Mouse (Mus musculus) large intestine, adult 2 months (tissue): ENCODE results near the gene Trim31. TPM values are rescaled to one million over a fixed set of nuclear protein-coding genes. Genes with fewer than 3 reads are reported as not detected.

Experiments
- DNase-seq: peaks from one replicate; pipeline ENCODE4 v3.0.0-alpha.2; 2012; ENCODE audit warnings: low read depth, low spot score
- WGBS: fragments of 180-500 bp; shearing (Covaris S2); methylation state at CpG from one replicate; pipeline ENCODE4 v1.1.7; 2018; 5-methylcytosine and 5-hydroxymethylcytosine counted together
- polyA plus RNA-seq: library from polyadenylated mRNA; depleted of rRNA; stranded (reverse); fragments of >200 nt; gene quantifications from 2 replicates; pipeline ENCODE4 v1.2.3, GENCODE M21; 2012; rRNA removed

The Trim31 gene
- polyA plus RNA-seq, 1 experiment = 45.9 TPM

DNA sequence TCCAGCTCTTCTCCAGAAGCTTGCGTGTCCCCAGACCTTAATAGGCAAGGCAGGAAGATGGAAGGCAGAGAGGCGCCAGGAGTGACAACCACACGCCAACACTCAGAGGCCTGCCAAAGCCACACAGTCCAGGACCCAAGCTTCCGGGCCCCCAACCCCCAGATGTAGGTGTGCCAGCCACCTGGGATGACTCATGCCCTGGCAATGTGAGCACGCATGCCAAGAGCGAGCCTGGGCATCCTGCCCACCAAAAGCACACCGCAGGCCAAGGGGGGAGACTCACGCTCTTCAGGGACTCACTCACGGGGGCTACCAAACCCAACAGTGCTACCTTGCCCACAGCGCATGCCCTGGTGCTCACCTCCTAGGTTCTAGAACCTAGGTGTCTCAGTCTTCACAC, 44.5 kb downstream of the Trim31 start:
- DNase-seq = no peak
- WGBS = 17% methylated on average over 10 of the region's 10 CpGs

DNA sequence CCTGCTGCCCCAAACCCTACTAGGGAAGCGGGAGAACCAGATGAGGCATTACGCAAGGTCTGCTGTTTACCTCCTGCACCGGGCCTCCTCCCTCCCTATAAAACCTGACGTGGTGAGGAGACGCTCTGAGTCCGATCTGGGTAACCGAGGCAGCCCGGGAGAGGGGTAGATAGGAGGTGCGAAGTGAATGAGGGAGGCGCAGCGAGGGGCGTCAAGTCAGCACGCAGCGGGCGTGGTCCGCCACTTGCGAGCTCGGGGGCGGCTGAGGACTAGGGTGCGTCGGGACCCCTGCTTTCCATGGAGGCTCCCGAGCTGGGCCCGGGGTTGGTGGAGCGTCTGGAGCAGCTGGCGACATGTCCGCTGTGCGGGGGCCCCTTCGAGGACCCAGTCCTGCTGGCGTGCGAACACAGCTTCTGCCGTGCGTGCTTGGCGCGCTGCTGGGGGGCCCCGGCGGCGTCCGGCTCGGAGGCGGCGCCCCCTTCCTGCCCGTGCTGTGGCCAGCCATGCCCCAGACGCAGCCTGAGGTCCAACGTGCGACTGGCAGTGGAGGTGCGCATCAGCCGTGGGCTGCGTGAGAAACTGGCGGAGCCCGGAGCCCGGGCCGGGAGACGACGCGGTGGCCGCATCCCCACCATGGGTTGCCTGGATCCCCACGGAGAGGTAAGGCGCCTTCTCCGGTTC, 45.0 kb downstream of the Trim31 start, which contains the start of gene Rnf39:
Gene Rnf39, plus strand, starts transcription at position 128 of the 681 bp plus-strand sequence.
- peak; percentile 77 for DNase-seq
- 2% methylated on average over 59 of the region's 59 CpGs for WGBS

DNA sequence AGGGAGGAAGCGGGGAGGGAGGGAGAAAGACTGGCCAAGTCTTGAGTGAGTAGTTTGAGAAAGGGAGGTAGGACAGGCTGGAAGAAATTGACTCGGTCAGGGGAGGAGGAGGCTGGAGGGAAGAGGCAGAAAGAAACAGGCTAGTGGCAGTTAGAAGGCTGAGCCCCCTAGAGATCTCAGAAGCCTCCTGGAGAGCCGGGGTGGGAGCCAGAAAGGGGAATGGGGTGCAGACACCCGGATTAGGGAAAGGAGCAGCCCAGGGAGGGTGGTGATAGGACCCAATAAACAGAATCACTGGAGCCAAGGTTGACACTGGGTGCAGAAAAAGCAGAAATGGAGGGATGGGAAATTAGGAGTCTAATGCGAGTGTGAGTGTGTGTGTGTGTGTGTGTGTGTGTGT, 45.8 kb downstream of the Trim31 start:
- WGBS = 41% methylated on average over 5 of the region's 5 CpGs

DNA sequence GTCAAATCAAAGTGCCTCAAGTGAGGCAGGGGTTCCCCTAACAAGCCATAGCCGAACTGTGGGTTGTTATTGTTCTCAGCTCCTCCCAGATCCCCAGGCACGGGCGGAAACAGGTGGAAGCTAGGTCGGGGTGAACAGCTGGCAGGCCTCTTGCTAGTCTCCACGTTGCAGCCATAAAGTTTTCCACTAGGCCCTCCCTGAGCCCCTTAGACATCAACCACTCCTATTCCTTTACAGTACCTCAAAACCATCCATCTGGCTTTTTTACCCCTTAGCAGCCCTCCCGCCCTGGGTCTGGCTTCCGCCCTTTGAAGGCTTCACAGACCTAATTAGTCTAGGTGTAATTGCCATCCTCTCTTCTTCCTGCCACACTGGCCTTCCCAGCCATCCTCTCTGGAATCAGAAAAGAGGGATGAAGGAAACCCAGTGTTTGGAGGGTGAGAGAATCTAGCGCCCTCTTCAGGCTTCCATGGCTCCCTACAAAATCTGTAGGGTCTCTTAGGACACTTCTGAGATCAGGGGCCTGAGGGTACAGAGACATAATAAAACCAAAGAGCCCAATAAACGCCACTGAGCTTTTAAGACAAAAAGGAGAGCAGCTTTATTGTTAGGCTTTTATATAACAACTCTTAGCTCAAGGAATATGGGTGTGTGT, 46.3 kb downstream of the Trim31 start:
- DNase-seq = no peak
- 27% methylated on average over 9 of the region's 9 CpGs for WGBS

More for the DNA sequence above, 45.8 kb downstream of the Trim31 start:
- no peak for DNase-seq

DNA sequence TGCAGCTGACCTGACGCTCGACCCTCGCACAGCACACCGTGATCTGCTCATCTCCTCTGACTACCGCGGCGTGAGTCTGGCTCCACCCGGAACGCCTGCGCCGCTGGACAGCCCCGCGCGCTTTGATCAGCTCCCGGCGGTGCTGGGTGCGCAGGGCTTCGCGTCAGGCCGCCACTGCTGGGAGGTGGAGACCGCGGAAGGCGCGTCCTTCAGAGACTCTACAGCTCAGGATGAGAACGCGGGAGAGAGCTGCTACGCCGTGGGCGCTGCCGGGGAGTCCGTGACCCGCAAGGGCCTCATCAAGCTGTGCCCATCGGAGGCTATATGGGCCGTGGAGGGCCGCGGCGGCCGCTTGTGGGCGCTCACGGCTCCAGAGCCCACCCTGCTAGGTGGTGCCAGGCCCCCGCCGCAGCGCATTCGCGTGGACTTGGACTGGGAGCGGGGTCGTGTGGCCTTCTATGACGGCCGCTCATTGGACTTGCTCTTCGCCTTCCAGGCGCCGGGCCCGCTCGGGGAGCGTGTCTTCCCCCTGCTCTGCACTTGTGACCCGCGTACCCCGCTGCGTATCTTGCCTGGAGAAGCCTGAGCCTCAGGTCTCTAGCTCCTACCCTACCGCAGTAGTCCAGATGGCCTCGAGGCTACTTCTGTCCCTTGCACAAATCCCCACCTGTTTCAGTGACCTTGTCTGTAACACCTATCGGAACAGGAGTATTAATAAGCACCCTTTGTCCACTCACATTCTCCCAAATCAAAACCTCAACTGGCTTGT, 49.3 kb downstream of the Trim31 start:
- WGBS = 4% methylated on average over 62 of the region's 62 CpGs
- no peak for DNase-seq

DNA sequence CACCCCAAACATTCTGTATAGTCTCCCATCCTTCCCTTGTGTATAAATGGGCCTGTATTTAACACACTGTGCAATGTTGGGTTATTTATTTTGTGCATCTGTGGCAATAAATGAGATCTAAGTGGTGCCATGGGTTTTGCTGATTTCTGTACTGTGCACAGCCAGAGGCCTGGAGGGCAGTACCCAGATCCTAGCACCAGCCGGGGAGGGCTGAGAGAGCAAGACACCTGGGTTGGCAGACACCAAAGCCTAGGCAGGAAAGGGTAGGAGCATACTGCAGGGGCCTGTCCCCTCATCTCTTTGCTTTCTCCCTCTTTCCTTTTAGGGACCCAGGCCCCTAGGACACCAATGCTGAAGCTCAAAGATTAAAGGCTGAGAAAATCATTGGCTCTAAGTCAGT, 50.4 kb downstream of the Trim31 start:
- WGBS = 97% methylated on average over 1 of the region's 1 CpGs
- no peak for DNase-seq

DNA sequence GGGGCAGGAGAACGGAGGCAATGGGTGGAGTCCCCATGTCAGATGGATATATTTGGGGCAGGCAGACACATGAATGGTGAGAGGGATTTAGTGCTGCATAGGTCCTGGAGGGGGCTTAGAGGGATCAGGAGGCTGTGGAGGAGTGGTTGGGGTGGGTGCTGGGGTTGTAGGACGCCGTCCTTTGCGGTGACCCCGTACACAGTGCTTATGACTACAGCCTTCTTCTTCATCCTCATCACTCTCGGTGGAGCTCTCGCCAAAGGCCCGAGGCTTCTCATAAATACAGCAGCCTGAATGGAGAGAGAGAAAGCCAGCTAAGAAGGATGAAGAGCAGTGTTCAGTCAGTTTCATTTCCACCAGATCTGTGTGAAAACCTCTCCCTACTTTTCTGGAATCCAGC, 51.3 kb downstream of the Trim31 start:
- 97% methylated on average over 8 of the region's 8 CpGs for WGBS
- DNase-seq = no peak

DNA sequence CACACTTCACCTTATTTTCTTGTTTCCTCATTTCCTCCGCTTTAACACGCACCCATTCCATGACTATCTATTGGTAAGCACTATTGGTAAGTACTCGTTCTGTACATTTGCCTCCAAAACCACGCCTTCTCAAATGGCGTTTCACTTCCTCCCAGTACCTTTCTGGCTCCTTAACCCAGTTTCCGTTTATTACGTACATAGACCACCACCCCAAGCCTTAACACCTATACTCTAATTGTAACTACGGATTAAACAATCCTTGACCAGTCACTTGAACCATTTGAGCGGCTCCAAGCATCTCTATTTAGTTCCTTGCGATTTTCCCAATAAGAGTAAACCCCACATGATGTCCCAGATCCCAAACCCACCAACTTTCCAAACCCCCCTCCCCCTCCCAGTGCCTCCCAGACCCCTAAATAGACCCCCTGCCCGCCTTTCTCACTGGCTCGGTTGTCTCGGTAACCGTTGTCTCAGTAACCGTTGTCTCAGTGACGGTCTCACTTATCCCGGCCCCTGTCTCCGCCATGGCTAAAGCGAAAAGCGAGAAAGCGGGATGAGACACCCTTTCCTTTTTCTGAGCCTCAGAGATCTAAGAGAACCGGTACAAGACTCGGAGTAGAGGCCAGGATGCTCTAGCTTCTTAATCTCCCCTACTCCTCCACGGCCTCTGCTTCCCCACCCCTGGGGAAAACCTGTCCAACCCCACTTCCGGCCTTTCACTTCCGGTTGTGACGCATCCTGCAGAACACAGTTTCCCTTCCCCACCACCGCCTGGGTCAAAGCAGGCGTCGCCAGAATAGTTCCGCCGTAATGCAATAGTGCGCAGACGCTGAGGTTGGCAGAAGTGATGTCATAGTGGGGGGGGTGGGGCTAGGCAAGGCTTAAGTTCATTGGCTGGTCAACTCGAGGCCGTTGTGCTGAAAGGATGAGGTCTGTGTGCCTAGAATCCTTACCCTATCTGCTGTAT, 53.3 kb downstream of the Trim31 start, which contains the start of gene Ppp1r11:
Gene Ppp1r11, minus strand, starts transcription at position 761 of the 967 bp plus-strand sequence.
- 1% methylated on average over 36 of the region's 36 CpGs for WGBS
- peak; percentile 99 for DNase-seq

DNA sequence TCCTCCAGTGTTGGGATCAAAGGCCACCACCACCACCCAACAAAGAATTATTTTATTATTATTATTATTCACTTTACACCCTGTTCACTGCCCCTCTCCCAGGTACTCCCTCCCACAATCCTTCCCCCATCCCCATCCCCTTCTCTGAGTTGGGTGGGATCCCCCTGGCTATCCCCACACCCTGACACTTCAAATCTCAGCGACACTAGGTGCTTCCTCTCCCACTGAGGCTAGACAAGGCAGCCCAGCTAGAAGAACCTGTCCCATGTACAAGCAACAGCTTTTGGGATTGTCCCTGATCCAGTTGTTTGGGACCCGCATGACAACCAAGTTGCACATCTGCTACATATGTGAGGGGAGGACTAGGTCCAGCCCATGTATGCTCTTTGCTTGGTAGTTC, 54.7 kb downstream of the Trim31 start:
- no peak for DNase-seq
- WGBS = 91% methylated on average over 2 of the region's 2 CpGs

DNA sequence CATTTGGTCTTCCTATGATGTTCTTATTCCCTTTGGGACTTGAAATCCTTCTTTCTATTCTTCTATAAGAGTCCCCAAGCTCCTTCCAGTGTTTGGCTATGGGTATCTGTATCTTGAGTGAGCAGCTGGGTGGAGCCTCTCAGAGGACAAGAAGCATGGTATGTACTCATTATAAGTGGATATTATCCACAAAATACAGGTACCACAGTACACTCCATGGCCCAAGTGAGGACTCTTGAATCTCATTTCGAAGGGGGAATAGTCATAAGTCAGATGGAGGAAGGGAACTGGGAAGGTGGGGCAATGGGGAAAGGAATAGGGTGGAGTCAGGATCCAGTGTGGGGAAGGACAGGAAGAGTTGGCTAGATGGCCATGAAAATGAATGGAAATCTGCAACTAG, 55.1 kb downstream of the Trim31 start:
- no peak for DNase-seq
- WGBS = 82% methylated on average over 1 of the region's 1 CpGs

DNA sequence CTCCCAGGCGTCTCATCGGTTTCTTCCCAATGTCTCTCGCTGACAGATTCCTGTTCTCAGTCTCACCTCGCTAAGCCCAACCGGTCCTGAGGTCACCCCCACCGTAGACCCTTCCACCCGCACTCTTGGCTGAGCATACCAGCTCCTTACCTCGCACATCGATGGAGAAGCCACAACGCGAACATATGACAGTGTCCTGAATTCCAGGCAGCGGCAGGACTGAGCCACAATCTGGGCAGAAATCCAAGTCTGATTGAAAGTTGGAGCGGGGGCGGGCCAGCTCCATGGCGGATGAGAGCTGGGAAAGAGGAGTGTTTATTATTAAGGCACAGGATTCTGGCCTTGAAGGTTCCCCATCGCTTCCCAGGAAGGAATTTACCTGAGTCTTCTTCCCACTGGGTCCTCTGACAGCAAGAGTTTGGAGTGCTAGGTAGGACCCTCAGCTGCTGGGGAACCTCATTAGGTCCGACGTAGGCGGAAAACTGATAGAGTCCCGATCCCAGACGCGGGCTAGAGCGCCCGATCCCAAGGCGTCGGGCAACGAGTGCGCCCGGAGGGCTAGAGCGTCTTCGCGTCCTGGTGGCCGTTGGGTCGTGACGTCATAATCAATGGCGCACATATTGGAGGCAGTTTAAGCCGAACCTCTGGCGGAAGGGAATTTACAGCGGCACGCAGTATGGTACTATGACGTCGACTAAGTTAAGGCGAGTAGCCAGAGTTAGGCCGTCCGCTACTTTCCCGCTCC, 60.3 kb downstream of the Trim31 start, which contains the start of the genes Znrd1 and Znrd1as:
Gene Znrd1, minus strand, starts transcription at position 561 of the 745 bp plus-strand sequence.
Gene Znrd1as, plus strand, starts transcription at position 594 of the 745 bp plus-strand sequence.
- under 1% methylated on average over 46 of the region's 46 CpGs for WGBS
- DNase-seq = peak; percentile 94

DNA sequence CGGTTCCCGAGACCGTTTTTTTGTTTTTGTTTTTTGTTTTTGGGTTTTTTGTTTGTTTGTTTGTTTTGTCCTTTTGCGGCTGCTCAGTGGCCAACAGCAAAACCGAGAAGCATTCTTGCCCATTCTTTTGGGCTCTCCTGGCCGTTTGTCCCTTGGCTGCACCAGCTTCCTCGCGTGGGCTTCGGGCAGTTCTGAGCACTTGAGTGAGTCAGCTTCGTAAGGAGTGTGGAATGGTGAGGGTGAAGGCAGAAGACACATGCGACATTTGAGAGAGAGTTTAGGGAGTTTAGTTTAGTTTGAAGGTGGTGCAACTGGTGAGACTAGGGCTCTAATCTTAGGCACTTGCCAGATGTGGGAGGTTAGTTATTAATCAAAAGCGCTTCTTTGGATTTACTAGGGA, 61.0 kb downstream of the Trim31 start:
- WGBS = 11% methylated on average over 12 of the region's 12 CpGs
- DNase-seq = no peak

Other genes starting within 250 kb of the Trim31 start
- not detected in 2 replicates for gene H2-M1, start 225.9 kb upstream of the Trim31 start, polyA plus RNA-seq
- gene H2-M10.5, start 125.2 kb upstream of the Trim31 start, polyA plus RNA-seq = not detected in 2 replicates
- not detected in 2 replicates for gene H2-M10.6, start 85.9 kb upstream of the Trim31 start, polyA plus RNA-seq
- gene Trim26, start 61.0 kb upstream of the Trim31 start, polyA plus RNA-seq = 36.3 and 48.6 TPM in 2 replicates
- 49.0 and 59.4 TPM in 2 replicates for gene Trim15, start 30.9 kb upstream of the Trim31 start, polyA plus RNA-seq
- gene Trim10, start 28.5 kb upstream of the Trim31 start, polyA plus RNA-seq = 0.12 and 0.24 TPM in 2 replicates
- 65.2 and 73.9 TPM in 2 replicates for gene Trim40, start 8.0 kb upstream of the Trim31 start, polyA plus RNA-seq
- 4.7 and 4.8 TPM in 2 replicates for gene Rnf39, start 44.8 kb downstream of the Trim31 start, polyA plus RNA-seq
- 46.0 and 54.1 TPM in 2 replicates for gene Ppp1r11, start 53.6 kb downstream of the Trim31 start, polyA plus RNA-seq
- 36.9 and 49.6 TPM in 2 replicates for gene Znrd1, start 60.4 kb downstream of the Trim31 start, polyA plus RNA-seq
- gene Znrd1as, start 60.5 kb downstream of the Trim31 start, polyA plus RNA-seq = 1.2 and 2.2 TPM in 2 replicates
- not detected in 2 replicates for gene 2410137M14Rik, start 83.1 kb downstream of the Trim31 start, polyA plus RNA-seq
- gene H2-M5, start 91.4 kb downstream of the Trim31 start, polyA plus RNA-seq = 0.14 TPM in 1 of 2 replicates, not detected in the other
- gene Zfp57, start 103.0 kb downstream of the Trim31 start, polyA plus RNA-seq = 1.4 and 2.6 TPM in 2 replicates
- gene Mog, start 125.3 kb downstream of the Trim31 start, polyA plus RNA-seq = not detected in 2 replicates
- 8.1 and 11.3 TPM in 2 replicates for gene Gabbr1, start 147.8 kb downstream of the Trim31 start, polyA plus RNA-seq
- gene Olfr90, start 190.4 kb downstream of the Trim31 start, polyA plus RNA-seq = not detected in 2 replicates
- not detected in 2 replicates for gene Olfr91, start 200.2 kb downstream of the Trim31 start, polyA plus RNA-seq
- not detected in 2 replicates for gene Olfr92, start 222.0 kb downstream of the Trim31 start, polyA plus RNA-seq